Mouse (Mus musculus) lung, postnatal 4 days (tissue): ENCODE measurements at regions not wholly inside any gene's neighbourhood (a gene's known extent, or its start where the extent isn't known, plus 50 kb on each side); places are given as distances from the start of the nearest gene placed in this dataset.

Experiments used
- DNase-seq, 2 experiments: peaks; one replicate each; pipeline ENCODE4 v3.0.0; 2021

DNA sequence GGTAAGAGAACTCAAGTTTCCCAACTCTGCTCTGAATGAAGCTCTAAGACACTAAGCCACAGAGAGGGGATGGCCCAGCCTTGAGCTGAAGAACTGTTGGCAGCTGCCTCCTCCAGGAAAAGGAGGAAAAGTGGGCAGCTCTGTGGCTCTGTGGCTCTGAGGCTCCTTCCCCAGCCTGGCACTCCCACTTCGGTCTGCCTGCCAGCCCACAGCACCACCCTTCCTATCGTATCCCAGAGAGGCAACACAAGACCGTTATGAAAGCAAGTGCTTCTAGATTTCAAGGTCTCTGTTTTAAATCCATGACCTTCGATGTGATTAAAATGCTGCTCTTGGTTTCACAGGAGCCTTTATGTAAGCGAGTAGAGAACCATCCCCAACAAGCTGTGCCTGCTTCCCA, 53.5 kb upstream of the Kcna5 start:
- DNase-seq: no peak

DNA sequence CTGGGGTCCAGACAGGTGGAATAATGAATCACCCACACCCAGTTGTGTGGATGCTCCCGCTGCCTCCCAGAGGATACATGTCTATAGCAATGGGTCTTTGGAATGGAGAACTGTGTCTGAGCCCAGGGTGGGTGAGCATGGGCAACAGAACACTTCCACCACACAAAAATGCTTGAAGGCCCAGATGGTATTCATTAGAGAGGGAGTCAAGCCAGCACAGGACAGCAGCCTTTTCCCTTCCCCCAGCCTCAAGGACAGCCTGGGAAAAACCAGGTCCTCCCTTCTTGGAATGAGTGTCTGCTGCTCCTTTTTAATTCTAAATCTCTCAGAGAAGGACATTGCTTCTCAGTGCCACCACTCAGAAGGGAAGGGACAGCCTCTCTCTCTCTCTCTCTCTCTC, 52.3 kb upstream of the Kcna5 start:
- DNase-seq: no peak

DNA sequence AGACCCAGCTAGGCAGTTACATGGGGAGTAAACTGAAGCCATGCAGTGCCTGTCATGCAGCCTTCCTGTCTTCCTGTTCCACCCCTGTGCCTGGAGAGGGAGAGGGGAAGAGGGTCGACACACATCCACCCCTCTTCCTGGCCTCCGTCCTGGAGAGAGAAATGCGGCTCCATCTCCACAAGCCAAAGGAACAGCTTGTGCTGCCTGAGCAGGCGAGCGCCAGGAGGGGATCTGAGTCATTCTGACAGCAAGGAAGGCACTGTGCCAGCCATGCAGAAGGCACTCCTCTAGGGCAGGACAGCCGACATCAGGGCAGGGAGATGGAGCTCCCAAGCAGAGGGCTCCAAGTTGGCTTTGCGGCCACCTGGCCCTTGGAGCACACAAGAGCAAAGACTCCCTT, 50.6 kb upstream of the Kcna5 start:
- peak in 1 of 2 experiments; percentile 26 for DNase-seq
